Mouse (Mus musculus): ENCODE data around the gene Mfsd11. TPM values are rescaled to one million over a fixed set of nuclear protein-coding genes. Genes with fewer than 3 reads are reported as not detected.

The Mfsd11 gene
- polyA plus RNA-seq, 1 experiment from 2014 or later: 48.8 TPM

- Histone ChIP-seq H3K27me3 (peaks cover 26% of the 10 kb centered on the region), H3K36me3 (no peaks in the 10 kb centered on the region), H3K9ac (replicated peaks) (no peak overlapping the region), H3K9me3 (no peaks in the 10 kb centered on the region), H3K4me2 (replicated peaks) (peak overlapping the region; percentile 3; the same call in 1 of the 2 replicates), H3K27ac (peak overlapping the region; percentile 40; the same call in 1 of the 2 replicates), H3K4me3 (replicated peaks) (no peak overlapping the region), H3K4me1 (replicated peaks) (peaks cover 26% of the 10 kb centered on the region)
- WGBS: 45% methylated on average over 16 of the region's 16 CpGs
- ATAC-seq: no peak
Measured at GRCm38 (mm10) chr11:116913573-116913972, 61.3 kb downstream of the Mfsd11 start.

- no peak overlapping the region for H3K4me2 ChIP-seq (replicated peaks)
- ATAC-seq: no peak
- H3K27ac ChIP-seq: no peak overlapping the region
- peaks cover 26% of the 10 kb centered on the region for H3K4me1 ChIP-seq (replicated peaks)
- H3K27me3 ChIP-seq: peaks cover 26% of the 10 kb centered on the region
- WGBS: 44% methylated on average over 5 of the region's 5 CpGs
- H3K4me3 ChIP-seq (replicated peaks): no peak overlapping the region
- H3K36me3 ChIP-seq: no peaks in the 10 kb centered on the region
- no peak overlapping the region; the same call in 1 of the 2 replicates for H3K9ac ChIP-seq (replicated peaks)
- H3K9me3 ChIP-seq: no peaks in the 10 kb centered on the region
Measured at GRCm38 (mm10) chr11:116914267-116914885, 62.1 kb downstream of the Mfsd11 start.

- H3K36me3 ChIP-seq: no peaks in the 10 kb centered on the region
- no peak overlapping the region for H3K4me3 ChIP-seq (replicated peaks)
- no peak overlapping the region for H3K4me2 ChIP-seq (replicated peaks)
- no peak overlapping the region for H3K9ac ChIP-seq (replicated peaks)
- H3K27me3 ChIP-seq: peaks cover 26% of the 10 kb centered on the region
- no peak for ATAC-seq
- WGBS: 88% methylated on average over 3 of the region's 3 CpGs
- H3K27ac ChIP-seq: no peak overlapping the region
- H3K4me1 ChIP-seq (replicated peaks): peaks cover 33% of the 10 kb centered on the region
- H3K9me3 ChIP-seq: no peaks in the 10 kb centered on the region
Measured at GRCm38 (mm10) chr11:116915241-116915640, 63.0 kb downstream of the Mfsd11 start.

GRCm38 (mm10) chr11:116917361-116917760, 65.1 kb downstream of the Mfsd11 start:
- Histone ChIP-seq H3K4me2 (replicated peaks) (no peak overlapping the region), H3K27me3 (peaks cover 26% of the 10 kb centered on the region), H3K9me3 (no peaks in the 10 kb centered on the region), H3K36me3 (no peaks in the 10 kb centered on the region), H3K9ac (replicated peaks) (0 out of 2 replicates have a peak overlapping the region, but pooled peaks have one; percentile 98), H3K4me1 (replicated peaks) (peaks cover 54% of the 10 kb centered on the region), H3K4me3 (replicated peaks) (no peak overlapping the region), H3K27ac (no peak overlapping the region)
- WGBS: 62% methylated on average over 7 of the region's 7 CpGs
- no peak for ATAC-seq

- Histone ChIP-seq H3K4me1 (replicated peaks) (peaks cover 53% of the 10 kb centered on the region), H3K9me3 (no peaks in the 10 kb centered on the region), H3K36me3 (peaks cover 4% of the 10 kb centered on the region), H3K27ac (peak within 1 kb of the TSS; percentile 81), H3K27me3 (peaks cover 26% of the 10 kb centered on the region), H3K4me3 (replicated peaks) (peak within 1 kb of the TSS; percentile 67), H3K9ac (replicated peaks) (peak within 1 kb of the TSS; percentile 98), H3K4me2 (replicated peaks) (peak within 1 kb of the TSS; percentile 61)
- peak; percentile 92 for ATAC-seq
- WGBS: under 1% methylated on average over 80 of the region's 90 CpGs
Measured at GRCm38 (mm10) chr11:116918323-116919185, 66.3 kb downstream of the Mfsd11 start, which contains the start of gene Mgat5b. TSS of gene Mgat5b (plus strand) at chr11:116918863.

GRCm38 (mm10) chr11:116919186-116920020, 67.2 kb downstream of the Mfsd11 start:
- WGBS: 1% methylated on average over 51 of the region's 58 CpGs
- no peaks in the 10 kb centered on the region for H3K9me3 ChIP-seq
- H3K4me1 ChIP-seq (replicated peaks): peaks cover 48% of the 10 kb centered on the region
- peaks cover 13% of the 10 kb centered on the region for H3K36me3 ChIP-seq
- H3K9ac ChIP-seq (replicated peaks): peak overlapping the region; percentile 98
- peaks cover 26% of the 10 kb centered on the region for H3K27me3 ChIP-seq
- H3K27ac ChIP-seq: peak overlapping the region; percentile 81
- H3K4me3 ChIP-seq (replicated peaks): peak overlapping the region; percentile 67
- H3K4me2 ChIP-seq (replicated peaks): peak overlapping the region; percentile 61
- peak; percentile 31 for ATAC-seq

GRCm38 (mm10) chr11:116920746-116921145, 68.5 kb downstream of the Mfsd11 start:
- 1% methylated on average over 5 of the region's 6 CpGs for WGBS
- H3K9ac ChIP-seq (replicated peaks): peak overlapping the region; percentile 98
- H3K4me3 ChIP-seq (replicated peaks): peak overlapping the region; percentile 67
- H3K4me1 ChIP-seq (replicated peaks): peaks cover 56% of the 10 kb centered on the region
- no peak overlapping the region for H3K27ac ChIP-seq
- peak overlapping the region; percentile 61 for H3K4me2 ChIP-seq (replicated peaks)
- peaks cover 25% of the 10 kb centered on the region for H3K27me3 ChIP-seq
- peaks cover 26% of the 10 kb centered on the region for H3K36me3 ChIP-seq
- ATAC-seq: no peak
- no peaks in the 10 kb centered on the region for H3K9me3 ChIP-seq

- peak; percentile 9; the same call in 1 of the 2 replicates for ATAC-seq
- Histone ChIP-seq H3K9me3 (no peaks in the 10 kb centered on the region), H3K27ac (peak overlapping the region; percentile 8; the same call in 1 of the 2 replicates), H3K9ac (replicated peaks) (peak overlapping the region; percentile 61), H3K27me3 (peaks cover 13% of the 10 kb centered on the region), H3K36me3 (peaks cover 39% of the 10 kb centered on the region), H3K4me2 (replicated peaks) (peak overlapping the region; percentile 61), H3K4me3 (replicated peaks) (peak overlapping the region; percentile 67), H3K4me1 (replicated peaks) (peaks cover 65% of the 10 kb centered on the region)
- WGBS: 34% methylated on average over 7 of the region's 7 CpGs
Measured at GRCm38 (mm10) chr11:116922058-116922457, 69.8 kb downstream of the Mfsd11 start.

Other genes with a start within 250 kb of the Mfsd11 start
- gene Rhbdf2, start 225.4 kb upstream of the Mfsd11 start, polyA plus RNA-seq (2015; fragmentation: Nextera tagmentation; extraction: Ambion mirVana): 0.76 and 0.77 TPM in 2 replicates
- gene Prcd, start 198.9 kb upstream of the Mfsd11 start, polyA plus RNA-seq (2015; fragmentation: Nextera tagmentation; extraction: Ambion mirVana): 1.0 and 1.2 TPM in 2 replicates
- gene Cygb, start 198.1 kb upstream of the Mfsd11 start, polyA plus RNA-seq (2015; fragmentation: Nextera tagmentation; extraction: Ambion mirVana): 8.8 TPM in 2 replicates
- gene St6galnac1, start 76.9 kb upstream of the Mfsd11 start, polyA plus RNA-seq (2015; fragmentation: Nextera tagmentation; extraction: Ambion mirVana): not detected in 2 replicates
- 32.5 and 40.4 TPM in 2 replicates for gene Mxra7, start 24.4 kb upstream of the Mfsd11 start, polyA plus RNA-seq (2015; fragmentation: Nextera tagmentation; extraction: Ambion mirVana)
- gene Mettl23, start 9.2 kb upstream of the Mfsd11 start, polyA plus RNA-seq (2015; fragmentation: Nextera tagmentation; extraction: Ambion mirVana): 79.0 and 80.0 TPM in 2 replicates
- gene Jmjd6, start 9.0 kb upstream of the Mfsd11 start, polyA plus RNA-seq (2015; fragmentation: Nextera tagmentation; extraction: Ambion mirVana): 78.7 and 84.0 TPM in 2 replicates
- gene Srsf2, start 654 bp downstream of the Mfsd11 start, polyA plus RNA-seq (2015; fragmentation: Nextera tagmentation; extraction: Ambion mirVana): 648 and 659 TPM in 2 replicates
- gene Mgat5b, start 66.4 kb downstream of the Mfsd11 start, polyA plus RNA-seq (2015; fragmentation: Nextera tagmentation; extraction: Ambion mirVana): 16.8 and 21.8 TPM in 2 replicates

Measured in midbrain, embryonic 13.5 days (tissue).